8 mouse cellular contexts compared by ENCODE assay signal in genomic region chr10:43173141-43173827, GRCm38 (mm10). TPM values are rescaled to one million over a fixed set of nuclear protein-coding genes. Genes with fewer than 3 reads are reported as not detected.
A peak's percentile ranks its signal among the peaks of the same experiment; 100 is the strongest.
DNase-seq lines count a peak whose midpoint lies in the region; ATAC-seq and TF ChIP-seq lines count a peak whose summit lies in the region.

No protein-coding gene starts in this region.

- WGBS in spleen, adult 2 months = 2% methylated on average over 52 of the region's 53 CpGs
- under 1% methylated on average over 53 of the region's 53 CpGs for WGBS in intestine, embryonic 16.5 days
- under 1% methylated on average over 48 of the region's 53 CpGs for WGBS in limb, embryonic 14.5 days
- under 1% methylated on average over 53 of the region's 53 CpGs for WGBS in midbrain, postnatal 0 days

- no peaks in the 10 kb centered on the region for H3K36me3 ChIP-seq in spleen, adult 2 months (ENCODE audit: control insufficient read depth, insufficient read depth, low read length)
- no peaks in the 10 kb centered on the region for H3K36me3 ChIP-seq in intestine, embryonic 16.5 days (ENCODE audit: control insufficient read depth, insufficient read depth, low read length)
- no peaks in the 10 kb centered on the region for H3K36me3 ChIP-seq in limb, embryonic 14.5 days (ENCODE audit: control insufficient read depth, insufficient read depth, low read length)
- no peaks in the 10 kb centered on the region for H3K36me3 ChIP-seq in midbrain, postnatal 0 days (ENCODE audit: insufficient read depth, low read length)

- H3K4me2 ChIP-seq in intestine, embryonic 16.5 days (ENCODE audit: low read depth, low read length) = peak overlapping the region; percentile 96
- peak overlapping the region; percentile 71 for H3K4me2 ChIP-seq in limb, embryonic 14.5 days (replicated peaks; ENCODE audit: low read depth, low read length, severe bottlenecking)
- peak overlapping the region; percentile 88 for H3K4me2 ChIP-seq in midbrain, postnatal 0 days (ENCODE audit: low read depth, low read length, poor library complexity, severe bottlenecking)

- no peaks in the 10 kb centered on the region for H3K9me3 ChIP-seq in intestine, embryonic 16.5 days (ENCODE audit: control insufficient read depth, low read length)
- H3K9me3 ChIP-seq in limb, embryonic 14.5 days (ENCODE audit: control insufficient read depth, low read length) = no peaks in the 10 kb centered on the region
- H3K9me3 ChIP-seq in midbrain, postnatal 0 days (ENCODE audit: low read length) = no peaks in the 10 kb centered on the region

- TF ChIP-seq CTCF in spleen, adult 2 months (IDR thresholded peaks at IDR 0.05; ENCODE audit: extremely low read depth, insufficient read depth, insufficient read length, insufficient replicate concordance) = no peak
- peak; percentile 31; the same call in 1 of the 2 replicates for TF ChIP-seq CTCF in midbrain, postnatal 0 days (IDR thresholded peaks at IDR 0.05)

- no peak for TF ChIP-seq POLR2A in spleen, adult 2 months (IDR thresholded peaks at IDR 0.05; ENCODE audit: low read depth, low read length)
- TF ChIP-seq POLR2A in limb, embryonic 14.5 days (IDR thresholded peaks at IDR 0.05; ENCODE audit: borderline replicate concordance, extremely low read depth, insufficient read depth, insufficient read length) = no peak

- no peak for DNase-seq in spleen, adult 2 months (ENCODE audit: low read depth in 1 of 2, low spot score in 2 of 2)
- no peak for DNase-seq in spleen, postnatal 36 days (ENCODE audit: low spot score in 2 of 2)
- DNase-seq in embryo, embryonic 10.5 days (ENCODE audit: low spot score) = peak; percentile 72
- peak; percentile 80 for DNase-seq in limb, embryonic 14.5 days (ENCODE audit: low spot score)
- peak; percentile 62 for DNase-seq in midbrain, postnatal 0 days (ENCODE audit: low spot score)
- peak; percentile 6 for DNase-seq in thymus, postnatal 25 days

- H3K27me3 ChIP-seq in spleen, adult 2 months (ENCODE audit: control insufficient read depth, insufficient read depth, low read length) = peaks cover 24% of the 10 kb centered on the region
- H3K27me3 ChIP-seq in intestine, embryonic 16.5 days (replicated peaks; ENCODE audit: control insufficient read depth, insufficient read depth, low read length) = peaks cover 25% of the 10 kb centered on the region
- H3K27me3 ChIP-seq in limb, embryonic 14.5 days (ENCODE audit: control insufficient read depth, insufficient read depth, low read length) = 0 out of 2 replicates have a peak, but pooled peaks cover 17% of the 10 kb centered on the region
- no peaks in the 10 kb centered on the region for H3K27me3 ChIP-seq in midbrain, postnatal 0 days (ENCODE audit: insufficient read depth, low read length)

- H3K4me1 ChIP-seq in spleen, adult 2 months (ENCODE audit: control insufficient read depth, insufficient read depth, insufficient read length) = 0 out of 2 replicates have a peak, but pooled peaks cover 3% of the 10 kb centered on the region
- H3K4me1 ChIP-seq in intestine, embryonic 16.5 days (ENCODE audit: control insufficient read depth, insufficient read depth, low read length) = peaks cover 8% of the 10 kb centered on the region
- H3K4me1 ChIP-seq in limb, embryonic 14.5 days (ENCODE audit: control insufficient read depth, insufficient read depth, low read length) = peaks cover 25% of the 10 kb centered on the region
- peaks cover 5% of the 10 kb centered on the region; the same call in 1 of the 2 replicates for H3K4me1 ChIP-seq in midbrain, postnatal 0 days (ENCODE audit: insufficient read depth, low read length)

- peak overlapping the region; percentile 73 for H3K9ac ChIP-seq in intestine, embryonic 16.5 days (ENCODE audit: low read depth, low read length)
- peak overlapping the region; percentile 79 for H3K9ac ChIP-seq in limb, embryonic 14.5 days (ENCODE audit: low read depth, low read length, severe bottlenecking)
- H3K9ac ChIP-seq in midbrain, postnatal 0 days (replicated peaks; ENCODE audit: low read length, poor library complexity, severe bottlenecking) = peak overlapping the region; percentile 91

- no peak overlapping the region for H3K27ac ChIP-seq in spleen, adult 2 months (ENCODE audit: insufficient read depth, low read length)
- no peak overlapping the region for H3K27ac ChIP-seq in intestine, embryonic 16.5 days (ENCODE audit: low read length)
- H3K27ac ChIP-seq in limb, embryonic 14.5 days (replicated peaks; ENCODE audit: low read depth, low read length) = peak overlapping the region; percentile 86
- peak overlapping the region; percentile 96 for H3K27ac ChIP-seq in midbrain, postnatal 0 days (ENCODE audit: low read depth, low read length)

- ATAC-seq in granulocyte monocyte progenitor cell, adult 5-6 weeks (replicated peaks; ENCODE audit: poor library complexity, severe bottlenecking) = peak; percentile 30
- ATAC-seq in intestine, embryonic 16.5 days = peak; percentile 65
- ATAC-seq in limb, embryonic 14.5 days (ENCODE audit: low FRiP score, low read depth) = peak; percentile 20; the same call in 1 of the 2 replicates
- ATAC-seq in midbrain, postnatal 0 days (ENCODE audit: low FRiP score) = peak; percentile 67

- peak overlapping the region; percentile 44; the same call in 1 of the 2 replicates for H3K4me3 ChIP-seq in spleen, adult 2 months (ENCODE audit: extremely low read depth, insufficient read depth, insufficient read length)
- peak overlapping the region; percentile 78 for H3K4me3 ChIP-seq in intestine, embryonic 16.5 days (ENCODE audit: low read length)
- peak overlapping the region; percentile 83 for H3K4me3 ChIP-seq in limb, embryonic 14.5 days (replicated peaks; ENCODE audit: low read length)
- peak overlapping the region; percentile 97 for H3K4me3 ChIP-seq in midbrain, postnatal 0 days (ENCODE audit: low read depth, low read length)

RNA-seq across cellular contexts. Expression of gene Sobp, which starts 1.0 kb away (rescaled TPM):
- polyA plus RNA-seq in spleen, adult 2 months (2012; rRNA removed) = 0.02 and 0.04 TPM in 2 replicates
- total RNA-seq in granulocyte monocyte progenitor cell, adult 5-6 weeks (2014; fragmentation: Nextera tagmentation) = not detected in 2 replicates
- total RNA-seq in granulocyte monocyte progenitor cell, adult 5-6 weeks (2017) = not detected in 2 replicates
- polyA plus RNA-seq in intestine, embryonic 16.5 days (2015; fragmentation: Nextera tagmentation; extraction: Ambion mirVana) = 0.46 and 0.55 TPM in 2 replicates
- polyA plus RNA-seq in limb, embryonic 14.5 days (2012; rRNA removed) = 6.2 and 7.6 TPM in 2 replicates
- 4.9 TPM in 2 replicates for polyA plus RNA-seq in limb, embryonic 14.5 days (2014; fragmentation: Nextera tagmentation; extraction: Ambion mirVana)
- total RNA-seq in midbrain, postnatal 0 days (2014; rRNA removed) = 30.5 and 34.2 TPM in 2 replicates
- polyA plus RNA-seq in midbrain, postnatal 0 days (2015; fragmentation: Nextera tagmentation; extraction: Ambion mirVana) = 14.0 and 17.0 TPM in 2 replicates

RNA-seq across cellular contexts. Expression of gene 9030612E09Rik, which starts 1.2 kb away (rescaled TPM):
- not detected in 2 replicates for polyA plus RNA-seq in spleen, adult 2 months (2012; rRNA removed)
- total RNA-seq in granulocyte monocyte progenitor cell, adult 5-6 weeks (2014; fragmentation: Nextera tagmentation) = not detected in 2 replicates
- total RNA-seq in granulocyte monocyte progenitor cell, adult 5-6 weeks (2017) = not detected in 2 replicates
- 0.23 and 0.24 TPM in 2 replicates for polyA plus RNA-seq in intestine, embryonic 16.5 days (2015; fragmentation: Nextera tagmentation; extraction: Ambion mirVana)
- 1.9 and 2.4 TPM in 2 replicates for polyA plus RNA-seq in limb, embryonic 14.5 days (2012; rRNA removed)
- 1.1 and 1.4 TPM in 2 replicates for polyA plus RNA-seq in limb, embryonic 14.5 days (2014; fragmentation: Nextera tagmentation; extraction: Ambion mirVana)
- 0.93 and 2.5 TPM in 2 replicates for total RNA-seq in midbrain, postnatal 0 days (2014; rRNA removed)
- 1.5 and 1.6 TPM in 2 replicates for polyA plus RNA-seq in midbrain, postnatal 0 days (2015; fragmentation: Nextera tagmentation; extraction: Ambion mirVana)

RNA-seq across cellular contexts. Expression of gene Pdss2, which starts 48.0 kb away (rescaled TPM):
- 4.6 and 5.4 TPM in 2 replicates for polyA plus RNA-seq in spleen, adult 2 months (2012; rRNA removed)
- total RNA-seq in granulocyte monocyte progenitor cell, adult 5-6 weeks (2014; fragmentation: Nextera tagmentation) = 6.9 and 10.1 TPM in 2 replicates
- total RNA-seq in granulocyte monocyte progenitor cell, adult 5-6 weeks (2017) = 13.3 and 22.9 TPM in 2 replicates
- polyA plus RNA-seq in intestine, embryonic 16.5 days (2015; fragmentation: Nextera tagmentation; extraction: Ambion mirVana) = 14.9 and 16.5 TPM in 2 replicates
- polyA plus RNA-seq in limb, embryonic 14.5 days (2012; rRNA removed) = 8.8 and 9.5 TPM in 2 replicates
- 9.3 and 10.1 TPM in 2 replicates for polyA plus RNA-seq in limb, embryonic 14.5 days (2014; fragmentation: Nextera tagmentation; extraction: Ambion mirVana)
- 17.6 and 19.7 TPM in 2 replicates for total RNA-seq in midbrain, postnatal 0 days (2014; rRNA removed)
- polyA plus RNA-seq in midbrain, postnatal 0 days (2015; fragmentation: Nextera tagmentation; extraction: Ambion mirVana) = 16.6 and 17.6 TPM in 2 replicates

Comparison
In these comparisons a context has a peak if more than half of its experiments do, and no peak if none do; other contexts are left out.
1. DNase-seq: peak in embryo, embryonic 10.5 days (single experiment), limb, embryonic 14.5 days (single experiment), midbrain, postnatal 0 days (single experiment) and thymus, postnatal 25 days (single experiment); none in spleen, adult 2 months (0 of 2) and spleen, postnatal 36 days (0 of 2).
2. H3K27ac ChIP-seq: peak in limb, embryonic 14.5 days (single experiment) and midbrain, postnatal 0 days (single experiment); none in spleen, adult 2 months (single experiment) and intestine, embryonic 16.5 days (single experiment).
3. H3K4me3 ChIP-seq: peak in every context shown above with its lines; median percentile 97 in midbrain, postnatal 0 days; 83 in limb, embryonic 14.5 days; 78 in intestine, embryonic 16.5 days; 44 in spleen, adult 2 months.
4. Peak in every context shown above with its lines, with median percentiles within 50 percentile points of each other: ATAC-seq, H3K4me2 ChIP-seq and H3K9ac ChIP-seq.